Mouse (Mus musculus): ENCODE data around the gene Clns1a. TPM values are rescaled to one million over a fixed set of nuclear protein-coding genes. Genes with fewer than 3 reads are reported as not detected.

The Clns1a gene
- total RNA-seq, 2 experiments from 2014 or later, result 28.7 to 29.5 TPM

GRCm38 (mm10) chr7:97726778-97727177 lies 30.3 kb downstream of the Clns1a start:
- DNase-seq, result no peak

- DNase-seq, result no peak
These were observed 32.5 kb downstream of the Clns1a start for GRCm38 (mm10) chr7:97728666-97729614.

- no peak for DNase-seq
These were observed 34.0 kb downstream of the Clns1a start for GRCm38 (mm10) chr7:97730427-97730826.

- no peak for DNase-seq
These were observed 37.2 kb downstream of the Clns1a start for GRCm38 (mm10) chr7:97733606-97734005.

- no peak for DNase-seq
These were observed 38.6 kb downstream of the Clns1a start for GRCm38 (mm10) chr7:97735021-97735420.

- no peak for DNase-seq
These were observed 39.5 kb downstream of the Clns1a start for GRCm38 (mm10) chr7:97735886-97736420.

GRCm38 (mm10) chr7:97737256-97737637 lies 40.8 kb downstream of the Clns1a start:
- DNase-seq, result peak in 1 of 2 experiments; percentile 14

- peak; percentile 91 to 93 for DNase-seq
These were observed 41.4 kb downstream of the Clns1a start, which contains the start of gene Aqp11 for GRCm38 (mm10) chr7:97737638-97738456. Gene Aqp11, minus strand, starts transcription at chr7:97738289.

GRCm38 (mm10) chr7:97740948-97741347 lies 44.5 kb downstream of the Clns1a start:
- DNase-seq, result no peak

- DNase-seq, result no peak
These were observed 45.4 kb downstream of the Clns1a start for GRCm38 (mm10) chr7:97741756-97742291.

- DNase-seq, result peak; percentile 40 to 78
These were observed 48.9 kb downstream of the Clns1a start for GRCm38 (mm10) chr7:97745299-97745698.

- DNase-seq, result no peak
These were observed 50.8 kb downstream of the Clns1a start for GRCm38 (mm10) chr7:97747176-97747707.

- DNase-seq, result peak; percentile 91 to 92
These were observed 51.5 kb downstream of the Clns1a start for GRCm38 (mm10) chr7:97747787-97748497.

GRCm38 (mm10) chr7:97748527-97749206 lies 52.2 kb downstream of the Clns1a start:
- peak; percentile 57 to 69 for DNase-seq

- DNase-seq, result peak in 1 of 2 experiments; percentile 42
These were observed 53.1 kb downstream of the Clns1a start for GRCm38 (mm10) chr7:97749207-97750190.

GRCm38 (mm10) chr7:97756967-97757881 lies 60.8 kb downstream of the Clns1a start:
- DNase-seq, result no peak

GRCm38 (mm10) chr7:97764591-97764990 lies 68.2 kb downstream of the Clns1a start:
- DNase-seq, result no peak
